In the genomic region with DNA sequence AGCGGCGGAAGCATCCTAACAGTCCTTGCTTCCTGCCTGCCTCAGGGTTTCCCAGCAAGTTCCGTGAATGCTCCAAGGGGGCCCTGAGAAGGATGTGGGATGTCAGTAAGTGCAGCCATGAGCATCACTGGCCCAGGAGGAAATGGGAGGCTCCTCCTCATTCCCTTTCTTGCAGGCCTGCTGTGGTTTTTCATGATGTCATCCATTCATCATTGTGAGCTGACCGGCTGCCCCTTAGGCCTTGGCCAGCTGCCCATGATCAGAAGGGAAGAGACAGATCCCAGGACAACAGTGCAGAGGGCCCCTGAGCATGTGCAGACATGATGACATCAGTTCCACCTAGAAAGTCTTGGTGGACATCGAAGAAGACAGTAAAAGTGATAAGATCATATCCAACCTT, we compare ENCODE assay signal across 11 mouse cellular contexts. TPM values are rescaled to one million over a fixed set of nuclear protein-coding genes. Genes with fewer than 3 reads are reported as not detected.
A peak's percentile ranks its signal among the peaks of the same experiment; 100 is the strongest.
DNase-seq lines count a peak whose midpoint lies in the region; ATAC-seq and TF ChIP-seq lines count a peak whose summit lies in the region.
"Had no signal": no experiment of that assay in that cellular context is flagged by ENCODE, and none has a peak within 500 bp of the region (broad histone marks: within the 10 kb centered on the region; RNA-seq: fewer than 3 reads in every experiment).

A gene (plus strand): TSS at position 262 of the 400 bp plus-strand sequence.

- TF ChIP-seq CTCF in lung, postnatal 0 days (IDR thresholded peaks at IDR 0.05): no peak

- DNase-seq in heart, adult 18-20 months: peak; percentile 9 to 23
- no peak for DNase-seq in heart, postnatal 25 days (ENCODE audit: low spot score)
- DNase-seq in adrenal gland, adult 18-20 months (ENCODE audit: low spot score in 2 of 2): peak; percentile 28 to 35
- peak; percentile 52 for DNase-seq in lung, postnatal 0 days (ENCODE audit: low spot score)
- DNase-seq in urinary bladder, postnatal 4 days (ENCODE audit: low spot score in 2 of 2): no peak
- DNase-seq in left cerebral cortex, adult 18-20 months (ENCODE audit: low spot score in 2 of 2): no peak

- intact Hi-C loops in heart, postnatal 25 days (cut with DNase I): no loop called here

- no peak within 1 kb of the TSS for H3K27ac ChIP-seq in heart, embryonic 15.5 days
- H3K27ac ChIP-seq in lung, postnatal 0 days (ENCODE audit: low read length): no peak within 1 kb of the TSS
- H3K27ac ChIP-seq in forebrain, embryonic 15.5 days (replicated peaks): no peak within 1 kb of the TSS
- H3K27ac ChIP-seq: limb, embryonic 12.5 days had no signal

- TF ChIP-seq EP300 in lung, postnatal 0 days (IDR thresholded peaks at IDR 0.05): no peak

- peak; percentile 60 for ATAC-seq in heart, embryonic 15.5 days (replicated peaks; ENCODE audit: insufficient number of reproducible peaks, insufficient read depth, low FRiP score, low read depth)
- ATAC-seq in lung, postnatal 0 days: peak; percentile 83
- ATAC-seq in forebrain, embryonic 15.5 days (replicated peaks): no peak

- no peak within 1 kb of the TSS for H3K9ac ChIP-seq in heart, embryonic 15.5 days
- no peak within 1 kb of the TSS for H3K9ac ChIP-seq in lung, postnatal 0 days (replicated peaks; ENCODE audit: low read depth)
- H3K9ac ChIP-seq in forebrain, embryonic 15.5 days (replicated peaks): no peak within 1 kb of the TSS
- H3K9ac ChIP-seq: limb, embryonic 12.5 days had no signal

- no peaks in the 10 kb centered on the region for H3K36me3 ChIP-seq in heart, embryonic 15.5 days
- no peaks in the 10 kb centered on the region for H3K36me3 ChIP-seq in lung, postnatal 0 days (ENCODE audit: insufficient read depth, low read length)
- H3K36me3 ChIP-seq in forebrain, embryonic 15.5 days: no peaks in the 10 kb centered on the region
- H3K36me3 ChIP-seq: limb, embryonic 12.5 days had no signal

- 45% methylated on average over 5 of the region's 5 CpGs for WGBS in heart, embryonic 15.5 days
- WGBS in lung, postnatal 0 days: 34% methylated on average over 5 of the region's 5 CpGs
- 73% methylated on average over 5 of the region's 5 CpGs for WGBS in forebrain, embryonic 15.5 days

- H3K27me3 ChIP-seq in heart, embryonic 15.5 days: no peaks in the 10 kb centered on the region
- H3K27me3 ChIP-seq in lung, postnatal 0 days (replicated peaks; ENCODE audit: insufficient read depth, low read length): no peaks in the 10 kb centered on the region
- no peaks in the 10 kb centered on the region for H3K27me3 ChIP-seq in forebrain, embryonic 15.5 days
- H3K27me3 ChIP-seq: limb, embryonic 12.5 days had no signal

- H3K4me2 ChIP-seq in heart, embryonic 15.5 days: no peak within 1 kb of the TSS
- H3K4me2 ChIP-seq in lung, postnatal 0 days (replicated peaks; ENCODE audit: low read depth, low read length): no peak within 1 kb of the TSS
- no peak within 1 kb of the TSS for H3K4me2 ChIP-seq in forebrain, embryonic 15.5 days (replicated peaks)
- H3K4me2 ChIP-seq: limb, embryonic 12.5 days had no signal

- H3K9me3 ChIP-seq in heart, embryonic 15.5 days (replicated peaks): no peaks in the 10 kb centered on the region
- H3K9me3 ChIP-seq in lung, postnatal 0 days (ENCODE audit: low read length): no peaks in the 10 kb centered on the region
- no peaks in the 10 kb centered on the region for H3K9me3 ChIP-seq in forebrain, embryonic 15.5 days

- 0 out of 2 replicates have a peak, but pooled peaks cover 3% of the 10 kb centered on the region for H3K4me1 ChIP-seq in heart, embryonic 15.5 days (replicated peaks)
- H3K4me1 ChIP-seq in lung, postnatal 0 days (ENCODE audit: insufficient read depth, low read depth, low read length): no peaks in the 10 kb centered on the region
- no peaks in the 10 kb centered on the region for H3K4me1 ChIP-seq in forebrain, embryonic 15.5 days
- H3K4me1 ChIP-seq: limb, embryonic 12.5 days had no signal

- H3K4me3 ChIP-seq in heart, embryonic 15.5 days: no peak within 1 kb of the TSS
- H3K4me3 ChIP-seq in lung, postnatal 0 days (ENCODE audit: low read depth, low read length): no peak within 1 kb of the TSS
- no peak within 1 kb of the TSS for H3K4me3 ChIP-seq in forebrain, embryonic 15.5 days
- H3K4me3 ChIP-seq: limb, embryonic 12.5 days had no signal

RNA-seq across cellular contexts. Expression of the gene that starts here (rescaled TPM):
- total RNA-seq in heart, adult 18-20 months (2021): not detected
- not detected for total RNA-seq in heart, postnatal 25 days (2021)
- total RNA-seq in adrenal gland, adult 18-20 months (2021): not detected
- 0.08 TPM in 1 of 2 replicates, not detected in the other for polyA plus RNA-seq in heart, embryonic 15.5 days (2015; fragmentation: Nextera tagmentation; extraction: Ambion mirVana)
- polyA plus RNA-seq in lung, postnatal 0 days (2015; fragmentation: Nextera tagmentation; extraction: Ambion mirVana): not detected in 2 replicates
- not detected in 2 replicates for polyA plus RNA-seq in forebrain, embryonic 15.5 days (2015; fragmentation: Nextera tagmentation; extraction: Ambion mirVana)
- total RNA-seq in left cerebral cortex, adult 18-20 months (2021): not detected
- total RNA-seq: common myeloid progenitor, adult 5-6 weeks had no signal
- polyA plus RNA-seq: limb, embryonic 12.5 days; small intestine, adult 2 months had no signal

Comparison
In these comparisons a context has a peak if more than half of its experiments do, and no peak if none do; other contexts are left out.
1. Peak in DNase-seq in heart, adult 18-20 months; RNA of the gene not detected or under 1 TPM.
2. Peak in DNase-seq in adrenal gland, adult 18-20 months; RNA of the gene not detected or under 1 TPM.
3. Peak in ATAC-seq in heart, embryonic 15.5 days; RNA of the gene not detected or under 1 TPM.
4. Peak in DNase-seq and ATAC-seq in lung, postnatal 0 days; RNA of the gene not detected or under 1 TPM.